Mouse (Mus musculus) E14TG2a.4 (cell line): ENCODE measurements at regions not wholly inside any gene's neighbourhood (a gene's known extent, or its start where the extent isn't known, plus 50 kb on each side); places are given as distances from the start of the nearest gene placed in this dataset.

Source experiments
- CTCF ChIP-seq: conservative IDR thresholded peaks from 2 replicates; pipeline ENCODE4 v1.5.1; 2014; ENCODE audit warnings: low read length
- NANOG ChIP-seq: IDR thresholded peaks from 2 replicates; pipeline ENCODE4 v1.6.1; 2014; ENCODE audit warnings: borderline replicate concordance, low read length, mixed read lengths

GRCm38 (mm10) chr12:24780574-24780973, 50.1 kb upstream of the Mboat2 start:
- TF ChIP-seq CTCF: no peak
- TF ChIP-seq NANOG: no peak
